ENCODE assay signal across 17 mouse cellular contexts in genomic region chr13:40292891-40293290, GRCm38 (mm10).
DNase-seq lines count a peak whose midpoint lies in the region.
"Had no signal": no experiment of that assay in that cellular context is flagged by ENCODE, and none has a peak within 500 bp of the region (broad histone marks: within the 10 kb centered on the region; RNA-seq: fewer than 3 reads in every experiment).

No protein-coding gene starts in this region.

- peak; percentile 62 for DNase-seq in Muller cell, postnatal 12 days (ENCODE audit: inconsistent ontology term)
- peak; percentile 68 for DNase-seq in retina, embryonic 14.5 days (ENCODE audit: low spot score)
- peak; percentile 70 for DNase-seq in retina, postnatal 1 day
- DNase-seq in cerebellum, postnatal 36 days: no peak
- no peak for DNase-seq in urinary bladder, postnatal 4 days (ENCODE audit: low spot score in 2 of 2)
- no peak for DNase-seq in kidney, adult 11 months
- DNase-seq: adrenal gland, adult 2 months; adrenal gland, adult 8-10 months; adrenal gland, postnatal 10 days; adrenal gland, postnatal 14 days; adrenal gland, postnatal 25 days; adrenal gland, postnatal 36 days; B cell, adult 2 months; cerebellum, adult 11 months; cerebellum, adult 11-12 months; cerebellum, adult 18-20 months; cerebellum, adult 2 months had no signal

Comparison
In these comparisons a context has a peak if more than half of its experiments do, and no peak if none do; other contexts are left out.
1. DNase-seq: peak in Muller cell, postnatal 12 days (single experiment), retina, embryonic 14.5 days (single experiment) and retina, postnatal 1 day (single experiment); none in cerebellum, postnatal 36 days (0 of 2), urinary bladder, postnatal 4 days (0 of 2) and kidney, adult 11 months (single experiment).